ENCODE assay signal across 1 mouse cellular context in genomic region chr13:41450821-41451220, GRCm38 (mm10).
A peak's percentile ranks its signal among the peaks of the same experiment; 100 is the strongest.
TF ChIP-seq lines count a peak whose summit lies in the region.

No protein-coding gene starts in this region.

TF ChIP-seq in CH12.LX, 34 proteins besides CTCF, POLR2A, EP300 and RAD21 (continued from another document):
- TF ChIP-seq ELF1 (IDR thresholded peaks at IDR 0.05; ENCODE audit: low read depth, low read length) (no peak), JUN (IDR thresholded peaks at IDR 0.05; ENCODE audit: insufficient read depth, low read depth, low read length) (no peak), BHLHE40 (IDR thresholded peaks at IDR 0.05; ENCODE audit: low read depth, low read length) (peak; percentile 47; the same call in 1 of the 2 replicates), TCF12 (IDR thresholded peaks at IDR 0.05; ENCODE audit: low read depth, low read length) (peak; percentile 80), MYC (IDR thresholded peaks at IDR 0.05; ENCODE audit: low read depth, low read length) (no peak), ZKSCAN1 (IDR thresholded peaks at IDR 0.05; ENCODE audit: borderline replicate concordance, low read depth, low read length) (no peak), MAZ (IDR thresholded peaks at IDR 0.05; ENCODE audit: low read depth, low read length) (peak; percentile 90), KAT2A (IDR thresholded peaks at IDR 0.05; ENCODE audit: insufficient replicate concordance, low read length) (no peak), MAX (IDR thresholded peaks at IDR 0.05; ENCODE audit: low read length) (no peak), SMC3 (IDR thresholded peaks at IDR 0.05; ENCODE audit: low read depth, low read length) (no peak), E2F4 (IDR thresholded peaks at IDR 0.05; ENCODE audit: insufficient replicate concordance, low read depth, low read length) (no peak), PAX5 (IDR thresholded peaks at IDR 0.05; ENCODE audit: low read length) (no peak), NELFE (IDR thresholded peaks at IDR 0.05; ENCODE audit: low read depth, low read length) (no peak)
